Mouse (Mus musculus) E14TG2a.4 (cell line): ENCODE results near the gene Zfp212.

Experiments
- CTCF ChIP-seq: conservative IDR thresholded peaks from 2 replicates; pipeline ENCODE4 v1.5.1; 2014; ENCODE audit warnings: low read length
- POU5F1 ChIP-seq: IDR thresholded peaks from 2 replicates; pipeline ENCODE4 v1.6.1; 2014; ENCODE audit warnings: low read length, borderline replicate concordance

DNA sequence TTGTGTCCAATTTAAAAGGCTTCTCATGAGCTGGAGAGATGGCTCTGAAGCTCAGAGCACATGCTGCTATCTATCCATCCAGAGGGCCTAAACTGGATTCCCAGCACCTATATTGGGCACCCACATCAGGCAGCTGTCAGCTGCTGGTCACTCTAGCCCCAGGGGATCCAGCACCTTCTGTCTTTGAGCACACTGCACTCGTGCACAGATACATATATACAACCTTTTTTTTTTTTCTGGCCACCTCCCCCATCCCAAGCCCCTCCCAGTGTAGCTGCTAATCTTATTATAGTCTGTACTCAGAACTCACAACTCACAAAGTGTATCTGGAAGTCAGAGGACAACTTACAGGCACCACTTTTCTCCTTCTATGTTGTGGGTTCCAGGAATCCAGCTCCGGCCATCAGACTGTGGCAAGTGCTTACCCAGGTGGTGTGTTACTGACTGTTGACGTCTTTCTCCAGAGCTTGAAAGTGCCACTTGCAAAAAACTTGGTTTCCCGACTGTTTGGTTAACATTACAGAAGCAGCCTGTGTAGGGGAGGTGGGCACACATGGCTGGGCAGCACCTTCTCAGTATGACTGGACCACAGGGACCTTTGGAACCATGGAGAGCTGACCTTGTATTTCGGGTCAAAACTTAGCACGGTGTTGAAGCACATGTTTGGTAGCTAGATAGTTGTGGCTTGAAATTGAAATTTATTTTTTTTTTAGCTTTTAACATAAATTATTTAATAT lies 40.6 kb downstream of the Zfp212 start:
- no peak for TF ChIP-seq CTCF
- no peak for TF ChIP-seq POU5F1
